Mouse (Mus musculus) hindbrain, embryonic 12.5 days (tissue): ENCODE measurements at regions not wholly inside any gene's neighbourhood (a gene's known extent, or its start where the extent isn't known, plus 50 kb on each side); places are given as distances from the start of the nearest gene placed in this dataset.

ENCODE experiments used
- ATAC-seq: fragments of 200-750 bp; cut with Nextera tagmentation; 2 replicates; pipeline ENCODE4 v1.8.0; 2017; ENCODE audit warnings: moderate TSS enrichment; ENCODE audit not compliant: low FRiP score
- H3K27ac ChIP-seq: fragments of 300-500 bp; sonication (generic); 2 replicates; pipeline ENCODE4 v1.5.1; 2016; ENCODE audit warnings: mild to moderate bottlenecking
- H3K27me3 ChIP-seq: fragments of 300-500 bp; sonication (generic); 2 replicates; pipeline ENCODE4 v1.6.1; 2016; ENCODE audit warnings: mild to moderate bottlenecking
- H3K36me3 ChIP-seq: fragments of 300-500 bp; sonication (generic); 2 replicates; pipeline ENCODE4 v1.6.1; 2016; ENCODE audit warnings: mild to moderate bottlenecking
- H3K4me1 ChIP-seq: fragments of 300-500 bp; sonication (generic); 2 replicates; pipeline ENCODE4 v1.6.1; 2016
- H3K4me2 ChIP-seq: fragments of 300-500 bp; sonication (generic); replicated peaks from 2 replicates; pipeline ENCODE4 v1.6.1; 2016; ENCODE audit warnings: mild to moderate bottlenecking
- H3K4me3 ChIP-seq: fragments of 300-500 bp; sonication (generic); 2 replicates; pipeline ENCODE4 v1.5.1; 2016; ENCODE audit warnings: mild to moderate bottlenecking
- H3K9ac ChIP-seq: fragments of 300-500 bp; sonication (generic); 2 replicates; pipeline ENCODE4 v1.6.1; 2016; ENCODE audit warnings: mild to moderate bottlenecking, moderate library complexity
- H3K9me3 ChIP-seq: fragments of 300-500 bp; sonication (generic); replicated peaks from 2 replicates; pipeline ENCODE4 v1.6.1; 2016; ENCODE audit warnings: mild to moderate bottlenecking
- WGBS: fragments of 180-500 bp; shearing (Covaris S2); methylation state at CpG from one replicate; pipeline ENCODE4 v1.1.7; 2016; 5-methylcytosine and 5-hydroxymethylcytosine counted together

DNA sequence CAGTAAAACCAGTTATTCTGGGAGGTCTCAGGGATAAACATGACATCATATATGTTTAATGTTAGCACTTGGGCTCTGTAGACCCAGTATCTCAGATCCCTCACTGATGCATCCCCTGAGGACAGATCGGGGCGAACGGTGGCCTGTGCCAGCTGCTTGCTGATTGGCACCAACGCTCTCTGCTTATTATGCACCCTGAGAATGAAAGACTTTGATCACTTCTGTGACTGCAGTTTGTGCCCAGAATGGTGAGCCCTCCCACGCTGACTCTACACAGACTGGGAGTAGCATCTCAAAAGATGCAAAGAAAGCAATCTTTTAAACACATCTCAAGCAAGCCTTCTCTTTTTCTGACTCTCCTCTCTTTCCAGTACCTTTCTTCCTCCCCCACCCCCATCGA lies 82.2 kb upstream of the Glrp1 start:
- peaks cover 8% of the 10 kb centered on the region; the same call in 1 of the 2 replicates for H3K4me1 ChIP-seq
- H3K4me3 ChIP-seq, result no peak overlapping the region
- ATAC-seq, result no peak
- no peaks in the 10 kb centered on the region for H3K9me3 ChIP-seq
- H3K27me3 ChIP-seq, result no peaks in the 10 kb centered on the region
- H3K36me3 ChIP-seq, result no peaks in the 10 kb centered on the region
- no peak overlapping the region for H3K27ac ChIP-seq
- H3K9ac ChIP-seq, result no peak overlapping the region
- H3K4me2 ChIP-seq, result no peak overlapping the region
- WGBS, result 64% methylated on average over 6 of the region's 6 CpGs

DNA sequence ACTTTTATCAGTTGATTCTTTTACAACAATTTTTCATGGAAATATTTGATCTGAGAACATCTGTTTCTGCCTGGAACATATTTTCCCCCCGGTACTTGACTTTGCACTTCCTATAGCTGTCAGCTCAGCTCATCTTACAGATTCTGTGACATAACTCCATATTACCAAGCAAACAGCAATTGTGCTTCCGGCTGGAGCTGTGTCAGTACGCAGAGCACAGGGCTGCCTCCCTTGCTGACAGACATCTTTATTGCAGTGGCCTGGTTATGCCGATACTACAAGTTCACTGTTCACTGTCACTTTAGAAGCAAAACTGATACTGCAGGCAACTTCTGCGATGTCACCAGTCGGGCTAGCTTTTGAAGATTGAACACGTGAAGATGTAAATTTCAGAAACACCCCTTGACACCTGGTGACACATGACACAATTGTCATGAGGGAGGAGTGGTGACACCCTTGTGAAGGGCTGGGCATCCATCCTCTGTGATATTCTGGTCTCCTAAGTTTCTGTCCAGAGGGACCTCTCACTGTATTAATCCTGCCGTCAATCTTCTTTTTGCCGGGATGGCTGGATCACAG lies 81.0 kb upstream of the Glrp1 start:
- Histone ChIP-seq H3K27me3 (no peaks in the 10 kb centered on the region), H3K4me1 (peaks cover 8% of the 10 kb centered on the region; the same call in 1 of the 2 replicates), H3K9me3 (no peaks in the 10 kb centered on the region), H3K9ac (no peak overlapping the region), H3K36me3 (no peaks in the 10 kb centered on the region), H3K4me2 (no peak overlapping the region), H3K27ac (no peak overlapping the region), H3K4me3 (no peak overlapping the region)
- ATAC-seq, result no peak
- 78% methylated on average over 9 of the region's 9 CpGs for WGBS

DNA sequence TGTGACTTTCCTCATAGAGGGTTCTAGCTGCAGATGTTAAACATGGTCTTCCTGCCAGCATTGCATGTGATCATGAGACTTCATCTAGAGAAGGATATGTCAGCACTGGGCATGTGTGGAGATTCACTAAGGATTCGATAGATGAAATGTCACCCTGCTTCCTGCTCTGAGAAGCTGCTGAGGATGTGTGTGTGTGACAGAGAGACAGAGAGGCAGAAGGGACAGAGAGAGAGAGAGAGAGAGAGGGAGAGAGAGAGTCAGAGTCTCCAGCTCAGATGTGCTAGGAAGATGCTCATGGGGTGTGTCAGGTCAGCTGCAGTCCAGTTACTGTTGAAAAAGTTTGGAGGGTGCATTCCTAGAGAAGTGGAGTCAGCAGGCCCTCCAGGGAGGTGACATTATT lies 78.9 kb upstream of the Glrp1 start:
- no peak overlapping the region for H3K9ac ChIP-seq
- H3K9me3 ChIP-seq, result no peaks in the 10 kb centered on the region
- no peak overlapping the region for H3K27ac ChIP-seq
- ATAC-seq, result no peak
- WGBS, result 81% methylated on average over 1 of the region's 1 CpGs
- H3K4me3 ChIP-seq, result no peak overlapping the region
- no peaks in the 10 kb centered on the region for H3K4me1 ChIP-seq
- H3K4me2 ChIP-seq, result no peak overlapping the region
- no peaks in the 10 kb centered on the region for H3K36me3 ChIP-seq
- H3K27me3 ChIP-seq, result no peaks in the 10 kb centered on the region

DNA sequence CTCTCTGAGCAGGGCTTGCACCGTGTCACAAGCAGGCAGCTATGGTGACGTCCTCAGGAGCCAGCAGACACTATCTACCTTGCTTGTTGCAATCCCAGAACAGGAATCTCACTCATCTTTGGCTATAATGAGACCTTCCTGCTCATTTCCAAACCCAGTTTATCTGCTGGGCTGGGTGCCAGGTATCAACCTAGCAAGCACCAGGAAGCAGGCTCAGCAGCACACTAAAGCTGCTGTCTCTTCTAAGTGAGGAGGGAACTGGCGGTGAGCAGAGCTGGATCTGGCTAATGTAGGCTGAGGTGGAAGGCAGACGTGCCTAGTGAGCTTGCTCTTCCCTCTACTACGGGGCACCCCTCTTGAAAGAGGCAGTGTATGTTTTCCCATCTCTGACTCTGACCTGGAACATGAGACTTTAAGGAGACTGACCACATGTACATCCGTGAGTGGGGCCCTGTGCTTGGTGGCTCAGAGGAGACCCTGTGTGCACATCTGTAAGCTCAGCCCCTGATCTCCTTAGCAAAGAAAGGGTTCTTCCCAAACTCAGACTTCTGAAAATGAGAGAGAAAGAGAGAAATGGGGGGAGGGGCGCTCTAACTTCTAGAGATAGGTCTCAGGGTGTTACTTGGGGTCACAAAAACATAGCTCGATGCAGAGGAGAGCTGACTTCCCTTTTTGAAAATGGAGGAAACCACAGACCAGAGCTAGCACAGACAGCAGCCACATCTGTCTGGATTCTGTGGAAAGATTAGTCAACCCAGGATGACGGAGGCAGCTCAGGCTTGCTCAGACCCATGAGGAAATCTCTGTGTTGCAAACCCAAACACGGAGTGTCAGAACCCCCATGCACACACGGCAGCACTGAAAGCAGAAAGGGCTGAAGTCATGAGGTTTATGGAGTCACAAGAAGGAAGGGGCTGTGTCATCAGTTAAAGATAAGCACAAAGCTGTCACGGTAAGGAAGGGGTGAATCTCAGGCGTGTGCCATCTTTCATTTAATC lies 77.3 kb upstream of the Glrp1 start:
- Histone ChIP-seq H3K27ac (no peak overlapping the region), H3K9me3 (no peaks in the 10 kb centered on the region), H3K36me3 (no peaks in the 10 kb centered on the region), H3K27me3 (no peaks in the 10 kb centered on the region), H3K9ac (no peak overlapping the region), H3K4me2 (no peak overlapping the region), H3K4me1 (no peaks in the 10 kb centered on the region), H3K4me3 (no peak overlapping the region)
- no peak for ATAC-seq
- whole genome bisulfite sequencing, result 80% methylated on average over 13 of the region's 13 CpGs

DNA sequence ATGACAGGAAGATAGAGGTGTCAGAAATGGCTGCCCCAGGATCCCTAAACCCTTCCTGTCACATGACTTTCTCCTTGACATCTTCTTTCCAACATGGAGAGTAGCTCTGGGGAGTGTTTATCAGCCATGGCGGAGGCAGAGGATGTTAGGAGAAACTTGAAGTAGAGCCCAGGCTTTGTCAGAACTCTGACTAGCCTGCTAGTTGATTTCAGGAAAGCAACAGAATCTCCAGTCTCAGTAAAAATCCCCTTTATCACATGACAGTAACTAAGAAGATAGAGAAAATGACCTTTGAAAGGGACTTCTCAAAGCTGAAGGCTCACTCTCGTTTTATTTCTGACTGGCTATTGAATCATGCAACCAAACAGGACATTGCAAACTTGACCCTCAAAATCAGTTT lies 76.3 kb upstream of the Glrp1 start:
- no peak for ATAC-seq
- WGBS, result 87% methylated on average over 2 of the region's 2 CpGs
- Histone ChIP-seq H3K4me1 (no peaks in the 10 kb centered on the region), H3K27me3 (no peaks in the 10 kb centered on the region), H3K4me2 (no peak overlapping the region), H3K36me3 (no peaks in the 10 kb centered on the region), H3K27ac (no peak overlapping the region), H3K4me3 (no peak overlapping the region), H3K9ac (no peak overlapping the region), H3K9me3 (no peaks in the 10 kb centered on the region)

DNA sequence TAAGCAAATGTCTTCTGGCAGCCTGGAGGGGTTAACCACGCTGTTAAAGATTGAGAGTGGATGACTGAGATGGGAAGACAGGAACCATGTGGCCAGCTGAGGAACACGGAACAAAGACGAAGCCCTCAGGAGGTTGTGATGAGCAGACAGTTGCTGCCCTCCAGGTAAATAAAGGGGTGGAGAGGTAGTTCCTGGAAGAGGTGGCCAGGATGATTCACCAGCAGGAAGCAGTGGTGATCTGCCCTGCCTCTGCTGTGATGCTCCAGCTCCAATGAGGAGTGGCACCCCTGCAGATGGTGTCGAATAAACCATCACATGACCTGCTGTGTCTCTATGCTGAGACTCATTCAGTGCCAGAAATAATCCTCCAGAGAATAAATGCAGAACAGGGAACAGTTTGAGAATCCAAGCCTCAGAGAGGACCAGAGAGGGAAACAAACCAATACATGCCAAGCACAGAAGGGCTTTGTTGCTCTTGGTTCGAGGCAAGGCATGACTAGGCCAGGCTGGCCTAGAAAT lies 74.7 kb upstream of the Glrp1 start:
- no peak overlapping the region for H3K9ac ChIP-seq
- 71% methylated on average over 5 of the region's 5 CpGs for WGBS
- H3K4me3 ChIP-seq, result no peak overlapping the region
- H3K4me1 ChIP-seq, result no peaks in the 10 kb centered on the region
- no peak overlapping the region for H3K27ac ChIP-seq
- no peaks in the 10 kb centered on the region for H3K27me3 ChIP-seq
- no peaks in the 10 kb centered on the region for H3K36me3 ChIP-seq
- no peak overlapping the region for H3K4me2 ChIP-seq
- no peak for ATAC-seq
- no peaks in the 10 kb centered on the region for H3K9me3 ChIP-seq

DNA sequence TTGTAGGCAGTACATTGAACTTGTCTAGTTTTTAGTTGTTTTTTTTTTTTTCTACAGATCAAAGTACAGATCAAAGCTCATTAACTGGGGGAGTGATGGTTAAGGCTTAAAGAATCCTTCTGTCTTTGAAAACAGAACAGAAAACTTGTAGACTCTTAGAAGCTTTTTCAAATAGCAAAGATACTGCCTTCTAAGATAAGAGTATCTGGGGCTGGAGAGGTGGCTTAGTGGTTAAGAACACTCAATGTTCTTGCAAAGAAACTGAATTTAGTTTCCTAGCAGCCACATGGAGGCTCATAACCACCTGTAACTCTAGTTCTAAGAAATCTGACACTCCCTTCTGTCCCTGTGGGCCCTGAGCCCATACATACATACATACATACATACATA lies 68.4 kb upstream of the Glrp1 start:
- Histone ChIP-seq H3K4me1 (0 out of 2 replicates have a peak, but pooled peaks cover 3% of the 10 kb centered on the region), H3K27me3 (no peaks in the 10 kb centered on the region), H3K36me3 (no peaks in the 10 kb centered on the region), H3K4me3 (no peak overlapping the region), H3K27ac (no peak overlapping the region), H3K9me3 (no peaks in the 10 kb centered on the region), H3K4me2 (no peak overlapping the region), H3K9ac (no peak overlapping the region)
- ATAC-seq, result no peak

DNA sequence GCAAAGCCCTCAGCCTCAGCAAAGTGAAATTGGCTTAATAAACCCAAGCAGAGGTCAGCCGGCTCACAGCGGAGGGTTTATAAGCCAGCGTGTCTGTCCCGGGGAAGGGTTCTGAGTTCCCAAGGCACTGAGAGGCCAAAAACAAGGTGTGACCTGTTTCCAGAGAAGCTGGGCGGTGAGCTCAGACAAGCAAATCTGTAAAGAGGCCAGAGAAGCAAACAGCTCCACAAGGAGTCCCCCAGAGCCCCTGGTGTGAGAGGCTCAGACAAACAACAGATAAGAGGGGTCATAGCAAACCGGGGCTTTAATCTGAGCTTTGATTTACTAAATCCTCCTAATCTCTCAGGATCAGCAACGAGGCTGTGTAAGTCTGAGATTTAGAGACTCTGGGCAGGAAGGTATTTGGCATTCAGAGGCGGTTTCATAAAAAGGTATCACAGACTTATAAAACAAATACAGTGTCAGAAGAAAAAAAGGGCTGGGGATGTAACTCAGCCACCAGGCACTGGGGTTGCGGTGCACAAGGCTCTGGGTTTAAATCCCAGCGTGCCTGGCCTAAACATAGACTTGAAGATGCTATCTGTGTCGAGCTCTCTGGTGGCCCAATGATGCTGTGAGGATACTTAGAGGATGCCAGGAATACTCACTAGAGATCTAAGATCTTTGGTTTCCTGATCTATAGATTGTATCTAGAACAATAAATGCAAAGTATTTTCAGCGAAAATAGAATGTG lies 67.8 kb upstream of the Glrp1 start:
- Histone ChIP-seq H3K9me3 (no peaks in the 10 kb centered on the region), H3K27ac (no peak overlapping the region), H3K4me1 (0 out of 2 replicates have a peak, but pooled peaks cover 3% of the 10 kb centered on the region), H3K4me3 (no peak overlapping the region), H3K4me2 (no peak overlapping the region), H3K9ac (no peak overlapping the region), H3K36me3 (no peaks in the 10 kb centered on the region), H3K27me3 (no peaks in the 10 kb centered on the region)
- no peak for ATAC-seq
- WGBS, result 32% methylated on average over 12 of the region's 12 CpGs

DNA sequence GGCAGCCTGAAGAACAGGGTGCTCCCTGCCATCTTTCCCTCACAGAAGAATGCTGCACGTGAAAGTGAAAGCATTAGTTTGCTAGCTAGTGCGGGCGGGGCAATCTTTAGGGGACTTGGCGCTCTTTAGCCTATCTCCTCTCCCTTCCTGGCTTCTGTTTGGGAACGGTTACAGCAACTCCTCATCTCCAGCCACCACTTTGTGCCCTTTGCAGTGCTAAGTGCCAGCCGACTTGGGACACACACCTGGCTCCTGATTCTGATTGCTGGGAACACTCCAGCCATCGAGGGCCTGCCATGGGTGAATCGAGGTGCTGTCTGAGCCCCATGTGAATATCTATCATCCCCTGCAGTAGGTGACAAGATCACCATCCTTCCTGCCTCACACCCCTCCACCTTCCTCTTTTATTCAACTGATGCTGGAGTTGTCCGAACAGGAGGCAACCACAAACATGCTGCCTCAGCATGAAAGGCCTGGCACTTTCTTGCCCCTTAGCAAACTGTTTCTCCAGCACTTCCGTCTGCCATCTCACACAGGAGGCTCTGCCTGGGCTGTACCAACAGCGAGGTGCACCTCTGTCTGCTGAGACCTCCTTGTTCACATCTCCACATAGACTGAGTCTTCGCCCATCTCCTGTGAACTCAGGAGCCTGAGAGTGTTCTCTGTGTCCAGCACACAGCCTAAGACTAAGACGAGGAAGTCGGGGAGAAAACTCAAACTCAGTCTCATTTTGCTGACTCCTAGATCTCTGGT lies 66.2 kb upstream of the Glrp1 start:
- Histone ChIP-seq H3K4me2 (no peak overlapping the region), H3K36me3 (no peaks in the 10 kb centered on the region), H3K27ac (no peak overlapping the region), H3K9ac (no peak overlapping the region), H3K9me3 (no peaks in the 10 kb centered on the region), H3K4me3 (no peak overlapping the region), H3K27me3 (no peaks in the 10 kb centered on the region), H3K4me1 (0 out of 2 replicates have a peak, but pooled peaks cover 3% of the 10 kb centered on the region)
- 74% methylated on average over 14 of the region's 14 CpGs for WGBS
- no peak for ATAC-seq

DNA sequence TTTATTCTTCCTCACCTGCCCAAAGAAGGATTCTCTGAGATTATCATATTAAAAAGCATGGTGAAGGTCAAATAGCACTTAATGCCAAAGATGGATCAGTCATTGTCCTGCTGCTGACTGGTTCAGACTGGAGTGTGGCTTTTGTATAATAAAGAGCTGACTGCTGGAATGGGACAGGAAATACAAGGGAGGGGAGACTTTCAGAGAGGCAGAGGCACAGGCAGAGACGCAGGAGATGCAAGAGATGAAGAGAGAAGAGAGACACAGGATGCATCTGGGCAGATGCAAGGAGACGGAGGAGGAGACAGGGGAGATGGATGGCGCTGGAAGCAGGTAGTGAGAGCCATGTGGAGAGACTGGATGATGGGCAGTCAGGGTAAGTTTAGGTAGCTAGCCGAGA lies 65.4 kb upstream of the Glrp1 start:
- H3K27ac ChIP-seq, result no peak overlapping the region
- no peaks in the 10 kb centered on the region for H3K36me3 ChIP-seq
- no peak overlapping the region for H3K9ac ChIP-seq
- no peak for ATAC-seq
- no peaks in the 10 kb centered on the region for H3K9me3 ChIP-seq
- H3K4me2 ChIP-seq, result no peak overlapping the region
- 0 out of 2 replicates have a peak, but pooled peaks cover 3% of the 10 kb centered on the region for H3K4me1 ChIP-seq
- H3K4me3 ChIP-seq, result no peak overlapping the region
- H3K27me3 ChIP-seq, result no peaks in the 10 kb centered on the region
- WGBS, result 69% methylated on average over 4 of the region's 4 CpGs

DNA sequence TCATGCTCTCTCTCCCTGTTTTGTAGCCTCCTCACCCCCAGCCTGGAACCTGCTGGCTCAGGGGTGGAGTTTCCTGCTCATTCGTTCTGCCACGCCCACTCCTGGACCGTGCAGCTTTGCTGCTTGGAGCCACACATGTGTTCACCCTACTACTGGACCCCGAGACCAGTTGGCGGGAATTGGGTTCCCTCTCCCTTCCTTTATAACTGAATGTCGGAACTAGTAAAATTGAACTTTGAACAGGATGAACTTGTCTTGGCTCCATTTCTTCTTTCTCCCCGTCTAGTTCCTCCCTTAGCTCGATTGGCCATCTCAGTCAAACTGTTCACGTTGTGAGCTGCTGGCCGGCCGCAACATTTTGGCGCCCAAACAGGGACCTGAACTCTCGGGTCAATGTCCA lies 62.3 kb upstream of the Glrp1 start:
- 93% methylated on average over 13 of the region's 13 CpGs for WGBS
- H3K4me1 ChIP-seq, result 0 out of 2 replicates have a peak, but pooled peaks cover 5% of the 10 kb centered on the region
- H3K4me3 ChIP-seq, result no peak overlapping the region
- no peaks in the 10 kb centered on the region for H3K36me3 ChIP-seq
- H3K4me2 ChIP-seq, result no peak overlapping the region
- ATAC-seq, result no peak
- no peak overlapping the region for H3K27ac ChIP-seq
- no peak overlapping the region for H3K9ac ChIP-seq
- H3K27me3 ChIP-seq, result no peaks in the 10 kb centered on the region
- H3K9me3 ChIP-seq, result no peaks in the 10 kb centered on the region
